10 mouse cellular contexts compared by ENCODE assay signal in the genomic region with DNA sequence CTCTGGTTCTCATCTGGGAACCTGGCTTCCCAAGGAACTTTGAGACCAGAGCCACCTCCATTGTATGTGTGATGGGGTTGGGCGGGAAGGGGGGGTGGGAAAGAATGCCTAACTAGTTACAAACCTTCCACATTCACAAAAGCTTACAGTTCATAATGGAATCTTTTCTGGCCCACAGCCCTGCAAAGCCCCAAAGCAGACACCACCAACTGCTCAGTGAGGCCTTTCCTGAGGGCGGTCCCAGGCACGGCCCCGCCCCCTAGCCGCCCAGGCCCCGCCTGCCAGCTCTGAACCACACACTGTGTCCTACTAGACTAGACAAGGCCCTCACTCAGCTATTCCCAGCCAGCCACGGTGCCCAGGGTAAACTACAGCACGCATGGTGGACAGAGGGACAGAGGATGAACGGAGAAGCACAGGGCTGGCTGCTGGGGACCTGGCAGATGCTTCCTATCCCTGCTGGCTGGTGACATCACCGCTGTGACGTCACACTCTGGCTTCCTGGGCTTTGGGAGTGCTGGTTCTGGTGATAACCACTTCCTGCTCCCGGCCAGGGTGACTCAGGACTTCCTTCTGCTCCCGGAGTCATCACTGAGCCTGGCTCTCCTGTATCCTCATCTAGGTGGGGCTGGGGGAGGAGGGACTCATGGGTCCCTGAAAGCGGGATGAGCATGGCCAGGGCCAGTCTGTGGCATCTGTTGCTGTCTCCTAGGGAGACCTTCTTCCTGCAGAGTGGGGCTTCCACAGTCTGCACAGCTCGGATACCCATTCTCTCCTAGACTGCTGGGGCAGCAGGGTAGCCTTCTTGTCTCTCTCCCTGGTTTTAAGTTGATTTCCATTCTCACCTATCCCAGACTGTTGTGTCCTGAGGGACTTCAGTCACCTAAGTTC. TPM values are rescaled to one million over a fixed set of nuclear protein-coding genes. Genes with fewer than 3 reads are reported as not detected.
A peak's percentile ranks its signal among the peaks of the same experiment; 100 is the strongest.
DNase-seq lines count a peak whose midpoint lies in the region; ATAC-seq and TF ChIP-seq lines count a peak whose summit lies in the region.
"Not testable (repeated sequence)": the region's sequence is repeated elsewhere in the genome, so short reads cannot be mapped to it uniquely, and the experiment has no call there.
"Had no signal": no experiment of that assay in that cellular context is flagged by ENCODE, and none has a peak within 500 bp of the region (broad histone marks: within the 10 kb centered on the region; RNA-seq: fewer than 3 reads in every experiment).

No protein-coding gene starts in this region.

- H3K27ac ChIP-seq in brown adipose tissue, adult 24 weeks (replicated peaks; ENCODE audit: low read depth, low read length): peak overlapping the region; percentile 93
- H3K27ac ChIP-seq in gastrocnemius, adult 2 months: peak overlapping the region; percentile 83
- peak overlapping the region; percentile 92 for H3K27ac ChIP-seq in kidney, embryonic 14.5 days (ENCODE audit: low read depth, low read length)
- H3K27ac ChIP-seq in liver, embryonic 13.5 days: peak overlapping the region; percentile 88

- ATAC-seq in hematopoietic stem cell, adult 5-6 weeks (replicated peaks in 1 of 2; ENCODE audit: insufficient read depth in 1 of 2, low FRiP score in 2 of 2, low TSS enrichment in 1 of 2, low read depth in 1 of 2, poor library complexity in 2 of 2, severe bottlenecking in 2 of 2): peak; percentile 43 to 57
- ATAC-seq in kidney, embryonic 14.5 days (ENCODE audit: low FRiP score, low TSS enrichment): peak; percentile 61
- peak; percentile 72 for ATAC-seq in liver, embryonic 13.5 days (ENCODE audit: low read depth)
- ATAC-seq in neutrophil, adult 5-6 weeks (ENCODE audit: extremely low read depth, insufficient number of reproducible peaks, low FRiP score, poor library complexity, severe bottlenecking): peak; percentile 24; the same call in 1 of the 2 replicates

- intact Hi-C loops in gastrocnemius, adult 2 months (cut with DNase I): loop anchor here (1.0 kb wide), 1 partner anchor 68 kb away; no protein-coding TSS in a partner anchor

- 73% methylated on average over 10 of the region's 15 CpGs for WGBS in kidney, embryonic 14.5 days
- WGBS in liver, embryonic 13.5 days (ENCODE audit: insufficient replicate concordance): 9% methylated on average over 12 of the region's 15 CpGs

- H3K4me3 ChIP-seq in brown adipose tissue, adult 24 weeks (ENCODE audit: insufficient read depth, low read depth, low read length); gastrocnemius, adult 2 months; kidney, embryonic 14.5 days (ENCODE audit: low read length); liver, embryonic 13.5 days (replicated peaks): not testable (repeated sequence)
- H3K4me3 ChIP-seq in megakaryocyte, embryonic 14.5 days (replicated peaks): peak overlapping the region; percentile 90

- peaks cover 13% of the 10 kb centered on the region for H3K4me1 ChIP-seq in brown adipose tissue, adult 24 weeks (ENCODE audit: control insufficient read depth, insufficient read depth, insufficient read length, low read length)
- peaks cover 20% of the 10 kb centered on the region for H3K4me1 ChIP-seq in kidney, embryonic 14.5 days (ENCODE audit: control insufficient read depth, insufficient read depth, low read length)
- peaks cover 50% of the 10 kb centered on the region for H3K4me1 ChIP-seq in liver, embryonic 13.5 days (replicated peaks)
- peaks cover 69% of the 10 kb centered on the region for H3K4me1 ChIP-seq in megakaryocyte, embryonic 14.5 days

- peak overlapping the region; percentile 28; the same call in 1 of the 2 replicates for H3K9ac ChIP-seq in kidney, embryonic 14.5 days (ENCODE audit: low read depth, low read length)
- H3K9ac ChIP-seq in liver, embryonic 13.5 days: peak overlapping the region; percentile 56

- not testable (repeated sequence) for H3K4me2 ChIP-seq in kidney, embryonic 14.5 days (replicated peaks; ENCODE audit: low read depth, low read length)
- peak overlapping the region; percentile 66 for H3K4me2 ChIP-seq in liver, embryonic 13.5 days

- not testable (repeated sequence) for H3K27me3 ChIP-seq in kidney, embryonic 14.5 days (ENCODE audit: control insufficient read depth, insufficient read depth, low read length); liver, embryonic 13.5 days; megakaryocyte, embryonic 14.5 days (replicated peaks)

- H3K9me3 ChIP-seq in kidney, embryonic 14.5 days (ENCODE audit: control insufficient read depth, low read length); liver, embryonic 13.5 days (replicated peaks); megakaryocyte, embryonic 14.5 days: not testable (repeated sequence)

- not testable (repeated sequence) for H3K36me3 ChIP-seq in kidney, embryonic 14.5 days (ENCODE audit: control insufficient read depth, insufficient read depth, low read length); liver, embryonic 13.5 days
- peaks cover 27% of the 10 kb centered on the region for H3K36me3 ChIP-seq in megakaryocyte, embryonic 14.5 days (replicated peaks; ENCODE audit: low read length)

- DNase-seq in B cell, adult 2 months: peak; percentile 27 to 28
- not testable (repeated sequence) for DNase-seq in gastrocnemius, adult 2 months
- peak; percentile 43 for DNase-seq in liver, embryonic 13.5 days

- not testable (repeated sequence) for TF ChIP-seq CTCF in gastrocnemius, adult 2 months (IDR thresholded peaks at IDR 0.05)

RNA-seq across cellular contexts. Expression of a gene that starts 20.8 kb away (rescaled TPM):
- 2,071 and 2,182 TPM in 2 replicates for polyA plus RNA-seq in brown adipose tissue, adult 24 weeks (2012; ENCODE audit: insufficient read depth, insufficient read length, missing spikeins)
- total RNA-seq in gastrocnemius, adult 2 months (2021): 100 to 1,000 TPM; 684 to 874 TPM
- total RNA-seq in hematopoietic stem cell, adult 5-6 weeks (2017): 222 and 478 TPM in 2 replicates
- polyA plus RNA-seq in kidney, embryonic 14.5 days (2014; fragmentation: Nextera tagmentation; extraction: Ambion mirVana): 689 and 1,049 TPM in 2 replicates
- polyA plus RNA-seq in liver, embryonic 13.5 days (2015; fragmentation: Nextera tagmentation; extraction: Ambion mirVana): 591 and 627 TPM in 2 replicates
- 15.5 TPM in 1 of 2 replicates, not detected in the other for polyA plus RNA-seq in megakaryocyte, embryonic 14.5 days (2012; ENCODE audit: insufficient read depth, low replicate concordance)
- total RNA-seq in neutrophil, adult 5-6 weeks (2017): 88.4 and 107 TPM in 2 replicates

RNA-seq across cellular contexts. Expression of a gene that starts 25.3 kb away (rescaled TPM):
- not detected in 2 replicates for polyA plus RNA-seq in brown adipose tissue, adult 24 weeks (2012; ENCODE audit: insufficient read depth, insufficient read length, missing spikeins)
- under 1 TPM; 0.20 to 0.41 TPM for total RNA-seq in gastrocnemius, adult 2 months (2021)
- 0.30 TPM in 1 of 2 replicates, not detected in the other for total RNA-seq in hematopoietic stem cell, adult 5-6 weeks (2017)
- polyA plus RNA-seq in kidney, embryonic 14.5 days (2014; fragmentation: Nextera tagmentation; extraction: Ambion mirVana): 0.44 and 0.65 TPM in 2 replicates
- polyA plus RNA-seq in liver, embryonic 13.5 days (2015; fragmentation: Nextera tagmentation; extraction: Ambion mirVana): 0.05 TPM in 1 of 2 replicates, not detected in the other
- 0.30 TPM in 1 of 2 replicates, not detected in the other for polyA plus RNA-seq in megakaryocyte, embryonic 14.5 days (2012; ENCODE audit: insufficient read depth, low replicate concordance)
- total RNA-seq in neutrophil, adult 5-6 weeks (2017): 0.37 TPM in 1 of 2 replicates, not detected in the other

RNA-seq across cellular contexts. Expression of a gene that starts 35.1 kb away (rescaled TPM):
- not detected in 2 replicates for polyA plus RNA-seq in brown adipose tissue, adult 24 weeks (2012; ENCODE audit: insufficient read depth, insufficient read length, missing spikeins)
- not detected for total RNA-seq in gastrocnemius, adult 2 months (2021)
- 0.50 TPM in 1 of 2 replicates, not detected in the other for total RNA-seq in hematopoietic stem cell, adult 5-6 weeks (2017)
- polyA plus RNA-seq in kidney, embryonic 14.5 days (2014; fragmentation: Nextera tagmentation; extraction: Ambion mirVana): not detected in 2 replicates
- polyA plus RNA-seq in liver, embryonic 13.5 days (2015; fragmentation: Nextera tagmentation; extraction: Ambion mirVana): not detected in 2 replicates
- not detected in 2 replicates for polyA plus RNA-seq in megakaryocyte, embryonic 14.5 days (2012; ENCODE audit: insufficient read depth, low replicate concordance)
- total RNA-seq in neutrophil, adult 5-6 weeks (2017): not detected in 2 replicates
- total RNA-seq: layer of hippocampus, adult 8-10 months had no signal
- polyA plus RNA-seq: neural tube, embryonic 11.5 days had no signal

RNA-seq across cellular contexts. Expression of a gene that starts 38.1 kb away (rescaled TPM):
- polyA plus RNA-seq in brown adipose tissue, adult 24 weeks (2012; ENCODE audit: insufficient read depth, insufficient read length, missing spikeins): 4.5 and 5.9 TPM in 2 replicates
- 1 to 10 TPM; 6.7 to 7.1 TPM for total RNA-seq in gastrocnemius, adult 2 months (2021)
- total RNA-seq in hematopoietic stem cell, adult 5-6 weeks (2017): 25.8 and 34.7 TPM in 2 replicates
- polyA plus RNA-seq in kidney, embryonic 14.5 days (2014; fragmentation: Nextera tagmentation; extraction: Ambion mirVana): 13.6 and 20.6 TPM in 2 replicates
- 3.4 and 4.0 TPM in 2 replicates for polyA plus RNA-seq in liver, embryonic 13.5 days (2015; fragmentation: Nextera tagmentation; extraction: Ambion mirVana)
- 15.6 and 22.6 TPM in 2 replicates for polyA plus RNA-seq in megakaryocyte, embryonic 14.5 days (2012; ENCODE audit: insufficient read depth, low replicate concordance)
- 26.1 and 28.2 TPM in 2 replicates for total RNA-seq in neutrophil, adult 5-6 weeks (2017)

Comparison
In these comparisons a context has a peak if more than half of its experiments do, and no peak if none do; other contexts are left out.
1. RNA of a gene that starts 20.8 kb away (polyA plus RNA-seq): 2,071 to 2,182 TPM in brown adipose tissue, adult 24 weeks, 689 to 1,049 TPM in kidney, embryonic 14.5 days and 591 to 627 TPM in liver, embryonic 13.5 days; 15.5 TPM in megakaryocyte, embryonic 14.5 days; every median in the first group is over 10 times any median in the second.
2. Peak in every context shown above with its lines, with median percentiles within 50 percentile points of each other: H3K27ac ChIP-seq and ATAC-seq.